Mouse (Mus musculus) urinary bladder, adult 2 months (tissue): ENCODE results near the gene Rasgrf1. TPM values are rescaled to one million over a fixed set of nuclear protein-coding genes. Genes with fewer than 3 reads are reported as not detected.

Source experiments
- polyA plus RNA-seq: library from polyadenylated mRNA; depleted of rRNA; stranded (reverse); fragments of >200 nt; gene quantifications from 2 replicates; pipeline ENCODE4 v1.2.3, GENCODE M21; 2012; rRNA removed

Gene Rasgrf1
- polyA plus RNA-seq, 1 experiment: 1.1 TPM

Other genes starting within 250 kb of the Rasgrf1 start
- gene Tmed3, start 204.8 kb upstream of the Rasgrf1 start, polyA plus RNA-seq: 132 and 133 TPM in 2 replicates
- 0.01 and 0.06 TPM in 2 replicates for gene Ankrd34c, start 171.4 kb upstream of the Rasgrf1 start, polyA plus RNA-seq
- gene Ctsh, start 144.2 kb downstream of the Rasgrf1 start, polyA plus RNA-seq: 183 and 230 TPM in 2 replicates
- gene Morf4l1, start 204.9 kb downstream of the Rasgrf1 start, polyA plus RNA-seq: 399 and 411 TPM in 2 replicates